Mouse (Mus musculus): ENCODE results near the gene Gm11214. TPM values are rescaled to one million over a fixed set of nuclear protein-coding genes. Genes with fewer than 3 reads are reported as not detected.

The Gm11214 gene
- polyA plus RNA-seq, 1 experiment from 2014 or later = not detected

Other genes with a start within 250 kb of the Gm11214 start
- gene Whrn, start 167.4 kb downstream of the Gm11214 start, polyA plus RNA-seq (2014; fragmentation: Nextera tagmentation; extraction: Ambion mirVana) = 13.8 and 14.0 TPM in 2 replicates
- gene Atp6v1g1, start 118.6 kb downstream of the Gm11214 start, polyA plus RNA-seq (2014; fragmentation: Nextera tagmentation; extraction: Ambion mirVana) = 277 and 294 TPM in 2 replicates
- gene Tmem268, start 104.6 kb downstream of the Gm11214 start, polyA plus RNA-seq (2014; fragmentation: Nextera tagmentation; extraction: Ambion mirVana) = 10.4 and 10.8 TPM in 2 replicates
- gene Gm11213, start 58.1 kb downstream of the Gm11214 start, polyA plus RNA-seq (2014; fragmentation: Nextera tagmentation; extraction: Ambion mirVana) = not detected in 2 replicates
- gene Tex48, start 41.0 kb downstream of the Gm11214 start, polyA plus RNA-seq (2014; fragmentation: Nextera tagmentation; extraction: Ambion mirVana) = not detected in 2 replicates
- not detected in 2 replicates for gene Tnfsf15, start 81.7 kb upstream of the Gm11214 start, polyA plus RNA-seq (2014; fragmentation: Nextera tagmentation; extraction: Ambion mirVana)
- not detected in 2 replicates for gene Tnfsf8, start 198.0 kb upstream of the Gm11214 start, polyA plus RNA-seq (2014; fragmentation: Nextera tagmentation; extraction: Ambion mirVana)

Data from limb, embryonic 11.5 days (tissue).